Mouse (Mus musculus): ENCODE data around the gene Hsp90aa1. TPM values are rescaled to one million over a fixed set of nuclear protein-coding genes. Genes with fewer than 3 reads are reported as not detected.
"Not testable (repeated sequence)": the region's sequence is repeated elsewhere in the genome, so short reads cannot be mapped to it uniquely, and the experiment has no call there.

Hsp90aa1 gene
- polyA plus RNA-seq, 1 experiment from 2014 or later: 690 TPM

DNA sequence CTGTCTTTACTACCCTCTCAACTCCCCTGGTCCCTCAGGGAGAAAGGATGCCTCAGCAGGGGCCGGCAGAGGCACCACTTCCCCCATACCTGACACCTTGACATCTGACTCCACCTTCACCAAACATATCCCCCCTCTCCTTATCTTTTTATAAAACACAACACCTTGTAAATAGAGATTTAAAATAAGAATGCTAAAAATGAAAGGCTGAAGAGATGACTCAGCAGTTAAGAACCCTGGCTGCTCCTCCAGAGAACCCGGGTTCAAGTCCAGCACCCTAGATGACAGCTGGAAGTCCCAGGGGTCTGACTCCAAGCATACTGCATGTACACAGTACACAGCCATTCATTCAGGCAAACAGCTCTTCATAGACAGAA, 3.4 kb downstream of the Hsp90aa1 start:
- no peak for DNase-seq (ENCODE audit: low spot score)

DNA sequence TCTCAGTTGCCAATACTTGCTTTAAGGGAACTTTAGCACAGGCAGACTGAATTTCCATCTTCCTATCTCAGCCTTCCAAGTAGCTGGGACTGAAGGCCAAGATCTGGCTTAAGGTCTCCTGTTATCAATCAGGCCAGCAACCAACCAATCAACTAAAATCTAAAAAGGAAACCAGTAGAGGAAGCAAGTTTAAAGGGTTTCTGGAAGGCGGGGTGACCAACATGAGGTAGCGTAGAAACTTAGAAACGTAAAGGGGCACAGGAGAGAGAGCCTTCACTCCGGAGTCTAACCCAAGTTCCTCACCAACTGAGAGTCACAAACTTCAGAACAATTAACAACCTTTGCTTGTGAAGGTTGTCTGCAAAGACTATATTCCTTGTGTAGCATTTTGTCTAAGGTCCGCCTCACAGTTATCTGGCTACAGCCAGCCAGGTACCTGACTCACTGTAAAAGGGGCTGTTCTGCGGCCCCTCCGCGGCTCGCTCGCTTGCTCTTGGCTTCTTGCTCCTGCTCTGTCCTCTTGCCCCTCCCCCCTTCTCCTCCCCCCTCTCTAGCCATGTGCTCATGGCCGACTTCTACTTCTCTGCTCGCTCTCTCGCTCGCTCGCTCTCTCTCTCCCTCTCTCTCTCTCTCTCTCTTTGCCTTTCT, 3.9 kb downstream of the Hsp90aa1 start:
- DNase-seq (ENCODE audit: low spot score): no peak

DNA sequence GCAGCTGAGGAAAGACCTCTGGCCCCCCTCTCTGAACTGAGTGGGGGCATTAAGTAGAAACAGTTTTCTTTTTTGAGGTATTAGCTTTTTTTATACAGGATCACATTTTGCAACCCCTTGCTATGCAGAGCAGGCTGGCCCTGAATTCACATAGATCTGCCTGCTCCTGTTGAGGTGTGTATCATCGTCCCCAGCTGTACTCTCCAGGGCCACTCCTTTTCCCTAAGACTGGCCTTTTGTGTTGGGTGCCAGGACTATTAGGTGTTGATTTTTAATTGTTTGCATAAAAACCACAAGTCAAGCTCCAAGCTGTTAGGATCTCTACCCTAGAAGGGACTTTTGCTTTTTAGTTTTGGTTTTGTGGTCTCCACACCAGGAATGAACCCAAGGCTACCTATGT, 4.4 kb downstream of the Hsp90aa1 start:
- no peak for DNase-seq (ENCODE audit: low spot score)

DNA sequence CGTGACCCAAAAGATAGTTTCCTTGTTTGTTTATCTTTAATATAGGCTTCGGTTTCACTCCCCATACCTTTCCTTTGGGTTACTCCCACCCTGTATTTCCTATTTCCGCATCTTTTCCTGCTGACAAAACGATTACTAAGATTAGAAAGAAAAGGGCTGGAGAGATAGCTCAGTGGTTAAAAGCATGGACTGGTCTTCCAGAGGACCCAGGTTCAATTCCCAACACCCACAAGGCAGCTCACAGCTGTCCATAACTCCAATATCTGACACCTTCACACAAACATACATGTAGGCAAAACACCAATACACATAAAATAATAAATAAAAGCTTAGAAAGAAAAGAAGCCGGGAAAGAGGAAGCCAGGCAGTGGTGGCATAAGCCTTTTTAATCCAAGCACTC, 5.1 kb downstream of the Hsp90aa1 start:
- no peak for DNase-seq (ENCODE audit: low spot score)

DNA sequence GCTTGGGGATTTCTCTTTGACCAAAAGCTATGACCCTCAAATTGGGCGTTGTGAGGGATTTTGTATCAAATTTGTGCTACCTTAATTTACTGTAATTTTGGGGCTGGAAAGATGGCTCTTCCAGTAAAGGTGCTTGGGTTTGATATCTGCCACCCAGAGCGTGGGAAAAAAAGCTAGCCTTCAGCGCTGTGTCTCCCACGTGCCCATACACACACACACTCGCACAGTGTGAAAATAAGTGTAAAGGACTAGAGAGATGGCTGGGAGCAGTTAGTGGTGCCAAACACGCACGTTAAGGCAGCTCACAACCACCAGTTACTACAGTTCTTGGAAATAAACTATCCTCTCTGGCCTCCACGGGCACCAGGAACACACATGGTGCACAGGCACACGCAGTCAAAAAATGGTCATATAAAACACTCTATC, 5.5 kb downstream of the Hsp90aa1 start:
- no peak for DNase-seq (ENCODE audit: low spot score)

DNA sequence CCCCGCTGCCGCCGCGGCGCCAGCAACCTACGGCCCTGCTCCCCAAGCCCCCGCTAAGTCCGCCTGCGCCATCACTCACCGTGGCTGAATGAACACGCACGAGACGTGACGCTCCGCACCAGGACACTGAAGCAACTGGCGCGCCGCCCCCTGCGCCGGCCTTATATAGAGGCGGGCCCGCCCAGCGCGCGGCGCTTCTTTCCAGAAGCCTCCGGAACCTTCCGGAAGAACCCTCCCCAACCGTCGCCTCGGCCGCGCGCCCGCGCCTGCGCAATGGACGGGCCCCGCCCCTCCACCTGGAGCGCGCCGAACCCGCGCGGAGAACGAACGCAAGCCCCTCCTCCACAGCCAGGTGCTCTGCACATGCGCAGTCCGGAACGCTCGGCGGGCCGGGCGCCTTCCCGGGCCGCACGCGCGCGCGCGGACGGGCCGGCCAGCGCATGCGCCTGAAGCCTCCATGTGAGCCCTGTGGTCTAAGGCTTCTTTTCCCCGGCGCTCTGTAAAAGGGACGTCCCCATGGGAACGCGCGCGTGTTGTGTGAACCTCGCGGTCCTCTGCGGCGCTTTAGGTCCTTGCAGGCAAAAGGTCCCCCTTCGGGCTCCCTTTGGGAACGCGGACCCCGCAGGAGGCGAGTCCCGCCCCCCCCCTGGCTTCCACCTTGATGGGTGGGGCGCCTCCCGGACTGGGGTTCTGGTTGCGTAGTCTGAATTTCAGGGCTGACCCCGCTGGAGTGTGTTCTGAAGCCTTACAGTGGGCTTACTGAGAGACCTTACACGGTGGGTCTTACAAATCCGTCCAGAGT, 6.2 kb downstream of the Hsp90aa1 start:
- peak; percentile 98 for DNase-seq (ENCODE audit: low spot score)

DNA sequence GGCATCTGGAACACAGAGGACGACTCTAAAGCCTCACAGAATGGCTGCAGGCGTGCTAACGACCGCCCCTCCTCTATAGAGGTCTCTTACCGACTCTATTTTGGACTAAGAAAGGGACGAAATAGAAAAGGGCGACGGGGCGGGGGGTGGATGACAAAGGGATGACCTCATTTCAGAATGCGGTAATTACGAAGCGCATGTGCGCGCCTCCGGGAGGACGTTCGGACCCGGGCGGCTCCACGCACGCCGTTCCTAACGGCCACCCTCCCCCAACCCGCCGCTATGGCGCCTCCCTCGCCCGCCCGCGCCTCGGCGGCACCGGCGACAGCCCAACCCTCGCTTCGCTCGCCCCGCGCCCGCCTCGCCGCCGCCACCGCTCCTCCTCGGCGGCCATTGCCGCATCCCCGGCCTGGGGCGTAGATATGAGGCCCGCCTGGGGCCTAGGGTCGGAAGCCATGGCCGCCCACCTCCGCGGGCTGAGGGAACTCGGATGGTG, 6.8 kb downstream of the Hsp90aa1 start:
- DNase-seq (ENCODE audit: low spot score): no peak

DNA sequence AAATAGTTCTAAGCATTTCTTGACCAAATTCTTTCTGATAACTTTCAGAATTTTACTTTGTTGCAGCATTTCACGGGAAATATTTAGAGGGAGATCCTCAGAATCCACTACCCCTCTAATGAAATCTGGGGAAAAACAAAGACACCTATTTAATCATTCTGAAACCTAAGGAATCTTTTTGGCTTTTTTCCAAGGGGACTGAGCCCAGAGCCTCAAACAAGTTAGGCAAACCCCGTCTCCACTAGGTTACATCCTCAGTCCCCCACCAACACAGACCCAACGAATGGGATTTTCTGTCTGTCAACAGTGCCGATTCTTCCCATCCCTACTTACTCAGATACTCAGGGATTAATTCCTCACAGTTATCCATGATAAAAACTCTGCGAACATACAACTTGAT, 9.2 kb downstream of the Hsp90aa1 start:
- not testable (repeated sequence) for DNase-seq (ENCODE audit: low spot score)

DNA sequence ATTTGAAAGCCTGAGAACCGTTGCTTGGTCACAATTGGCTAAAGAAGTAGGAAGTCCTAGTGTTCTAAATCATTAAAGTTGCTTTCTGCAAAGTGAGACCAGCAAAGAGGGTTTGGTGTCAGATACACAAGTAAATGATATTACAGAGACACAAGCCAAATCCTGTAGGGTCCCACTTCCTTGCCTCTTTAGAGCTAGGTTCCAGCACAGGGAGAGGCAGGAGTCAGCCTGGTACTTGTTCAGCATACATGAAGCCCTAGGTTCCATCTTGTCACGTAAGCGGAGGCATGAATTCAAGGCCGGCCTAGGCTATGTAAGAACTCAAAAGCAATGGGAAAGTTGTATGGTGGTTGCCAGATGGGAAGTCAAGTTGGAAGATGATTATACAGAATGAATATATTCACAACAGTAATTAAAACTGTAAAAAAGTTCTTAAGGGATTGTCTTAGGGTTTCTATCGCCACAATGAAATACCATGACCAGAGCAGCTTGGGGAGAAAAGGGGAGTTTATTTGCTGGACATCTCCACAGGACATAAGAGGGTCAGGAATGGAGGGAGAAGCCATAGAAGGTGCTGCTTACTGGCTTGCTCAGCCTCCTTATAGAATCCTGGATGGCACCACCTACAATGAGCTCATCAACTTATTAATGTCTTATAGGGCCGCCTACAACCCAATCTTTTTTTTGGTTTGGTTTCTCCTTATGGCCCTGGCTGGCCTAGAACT, 12.4 kb downstream of the Hsp90aa1 start:
- DNase-seq (ENCODE audit: low spot score): no peak

DNA sequence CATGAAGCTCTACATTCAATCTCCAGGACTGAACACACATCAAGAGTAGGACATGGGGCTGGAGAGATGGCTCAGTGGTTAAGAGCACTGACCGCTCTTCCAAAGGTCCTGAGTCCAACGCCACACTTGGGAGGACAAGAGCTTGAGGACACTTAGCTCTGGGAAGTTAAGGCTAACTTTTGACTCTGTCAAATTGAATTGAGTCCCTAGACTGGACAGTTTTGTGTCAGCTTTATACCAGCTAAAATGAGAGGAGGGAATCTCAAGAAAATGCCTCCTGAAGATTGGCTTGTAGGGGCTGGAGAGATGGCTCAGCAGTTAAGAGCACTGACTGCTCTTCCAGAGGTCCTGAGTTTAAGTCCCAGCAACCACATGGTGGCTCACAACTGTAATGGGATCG, 13.6 kb downstream of the Hsp90aa1 start:
- DNase-seq (ENCODE audit: low spot score): not testable (repeated sequence)

DNA sequence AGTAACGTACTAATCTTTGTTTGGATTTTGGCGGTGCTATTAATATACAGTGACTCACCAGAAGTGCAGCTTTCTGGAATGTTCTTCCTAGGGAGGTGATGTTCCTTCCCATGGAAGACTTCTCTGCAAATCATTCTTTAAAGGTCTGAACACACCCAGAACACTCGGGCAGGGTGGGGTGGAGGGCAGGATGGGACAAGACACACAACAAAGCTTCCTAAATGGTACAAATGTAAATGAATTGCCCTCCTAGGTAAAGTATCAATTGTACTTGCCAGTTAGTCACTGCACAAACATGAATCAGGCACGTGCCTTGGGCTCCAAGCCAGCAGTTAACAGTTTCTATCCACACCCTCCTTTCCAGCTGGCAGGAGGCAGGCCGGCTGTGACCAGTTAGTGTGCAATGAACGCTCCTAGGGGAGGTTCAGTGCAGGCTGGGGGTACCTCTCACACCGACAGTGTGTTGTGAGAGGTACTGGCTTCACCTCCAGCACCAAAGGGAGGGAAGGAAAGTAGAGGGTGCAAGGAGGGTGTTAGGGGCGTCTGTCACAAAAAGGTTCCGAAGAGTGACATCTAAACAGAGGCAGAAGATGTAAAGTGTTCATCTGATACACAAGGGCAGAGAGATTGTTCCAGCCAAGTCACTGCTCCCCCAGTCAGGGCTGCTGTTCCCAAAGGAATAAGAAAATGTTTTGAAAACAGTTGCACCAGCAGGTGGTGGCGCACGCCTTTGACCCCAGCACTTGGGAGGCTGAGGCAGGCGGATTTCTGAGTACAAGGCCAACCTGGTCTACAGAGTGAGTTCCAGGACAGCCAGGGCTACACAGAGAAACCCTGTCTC, 14.4 kb downstream of the Hsp90aa1 start:
- DNase-seq (ENCODE audit: low spot score): no peak

DNA sequence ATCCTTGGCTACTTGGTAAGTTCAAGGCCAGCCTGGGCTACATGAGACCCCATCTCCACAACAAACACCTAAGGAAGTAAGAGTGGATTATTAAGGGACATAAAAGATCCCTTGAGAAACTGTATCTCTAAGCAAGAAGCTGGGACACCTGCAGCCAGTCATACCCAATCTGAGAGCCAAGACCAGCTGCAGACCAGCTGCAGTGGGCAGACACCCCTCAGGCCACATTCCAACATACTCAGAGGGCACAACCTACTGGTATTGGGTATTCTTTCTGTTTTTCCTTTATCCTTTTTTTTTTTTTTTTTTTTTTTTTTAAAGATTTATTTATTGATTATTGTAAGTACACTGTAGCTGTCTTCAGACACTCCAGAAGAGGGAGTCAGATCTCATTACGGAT, 18.9 kb downstream of the Hsp90aa1 start:
- DNase-seq (ENCODE audit: low spot score): no peak

DNA sequence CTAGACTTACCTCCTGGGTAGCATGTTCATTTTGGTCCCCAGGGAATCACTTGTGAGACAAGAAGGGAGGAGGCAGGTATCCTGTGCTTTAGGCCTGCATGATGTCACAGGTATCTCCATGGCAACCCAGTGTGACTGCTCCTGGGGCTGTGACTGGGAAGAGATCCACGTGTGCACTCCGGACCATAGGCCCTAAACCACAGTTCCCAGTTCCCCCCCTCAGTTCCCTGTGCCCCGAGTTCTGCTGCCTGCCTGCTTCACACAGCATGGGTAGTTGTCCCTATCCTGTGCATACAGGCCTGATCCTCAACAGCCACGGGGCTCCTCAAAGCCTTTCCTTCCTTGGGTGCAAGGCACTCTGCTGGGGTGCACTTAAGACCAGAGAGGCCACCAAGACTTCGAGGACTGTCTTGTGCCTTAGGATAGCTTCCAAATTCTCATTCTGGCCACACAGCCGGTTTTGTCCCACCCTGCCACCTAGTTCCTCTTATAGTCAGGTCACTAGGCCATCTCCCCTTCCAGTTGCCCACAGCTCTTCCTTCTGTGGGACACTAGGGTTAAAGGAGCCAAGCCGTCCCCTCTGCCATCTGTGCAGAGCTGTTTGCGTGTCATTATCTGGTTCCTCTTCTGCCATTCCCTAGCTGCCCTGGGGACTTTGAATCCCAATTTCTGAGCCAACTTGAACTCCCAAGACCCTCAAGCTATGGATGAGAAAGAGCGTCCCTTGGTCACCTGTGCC, 19.8 kb downstream of the Hsp90aa1 start, which contains the start of gene 1700001K19Rik:
Gene 1700001K19Rik, minus strand, starts transcription at position 59 of the 739 bp plus-strand sequence.
- no peak for DNase-seq (ENCODE audit: low spot score)

DNA sequence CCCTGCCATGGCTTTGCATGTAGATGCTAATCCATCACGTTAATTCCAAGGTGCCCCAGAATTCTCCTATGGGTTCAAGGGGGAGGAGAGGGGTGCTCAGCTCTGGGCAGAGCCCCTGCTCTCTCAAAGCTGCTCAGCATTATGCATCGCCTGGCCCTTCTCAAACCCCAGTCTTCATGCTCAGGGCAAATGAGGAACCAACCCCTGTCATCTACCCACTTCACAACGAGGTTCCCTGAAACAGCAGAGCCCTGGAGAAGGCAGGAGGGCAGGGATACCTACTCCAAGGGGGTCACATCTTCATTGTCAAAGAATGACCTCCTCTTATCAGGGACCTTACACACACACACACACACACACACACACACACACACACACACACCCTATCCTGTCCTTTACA, 20.6 kb downstream of the Hsp90aa1 start:
- DNase-seq (ENCODE audit: low spot score): no peak

DNA sequence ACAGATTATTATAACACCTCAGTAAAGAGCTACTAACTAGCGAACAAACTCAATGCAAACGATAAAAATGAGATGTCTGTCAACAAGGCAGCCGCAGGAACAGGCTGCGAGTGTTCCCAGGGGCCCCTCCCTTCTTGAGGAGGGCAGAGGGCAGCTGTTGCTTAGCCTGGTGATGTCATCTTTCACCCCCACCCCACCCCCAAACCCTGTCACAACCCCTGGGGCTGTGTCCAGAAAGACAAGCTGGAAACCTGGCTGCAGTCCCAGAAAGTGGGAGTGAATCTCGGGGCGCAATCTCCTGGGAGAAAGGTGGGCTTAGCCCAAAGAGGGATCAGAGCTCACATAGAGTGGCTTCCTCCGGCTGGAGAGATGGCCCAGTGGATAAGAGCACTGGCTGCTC, 21.3 kb downstream of the Hsp90aa1 start:
- DNase-seq (ENCODE audit: low spot score): no peak

DNA sequence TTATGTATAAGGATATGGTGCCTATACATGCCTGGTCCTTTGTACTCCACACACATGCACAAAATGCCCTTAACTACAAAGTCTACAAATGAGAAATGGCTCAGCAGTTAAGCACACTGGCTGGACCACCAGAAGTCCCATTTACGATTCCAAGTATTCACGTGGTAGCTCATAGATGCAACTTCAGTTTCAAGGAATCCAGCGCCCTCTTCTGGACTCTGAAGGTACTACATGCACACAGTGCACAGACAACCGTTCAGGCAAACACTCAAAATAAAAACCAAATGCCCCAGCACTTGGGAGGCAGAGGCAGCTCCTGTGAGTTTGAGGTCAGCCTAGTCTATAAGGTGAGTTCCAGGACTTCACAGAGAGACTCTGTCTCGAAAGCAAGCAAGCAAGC, 28.3 kb downstream of the Hsp90aa1 start:
- peak; percentile 41 for DNase-seq (ENCODE audit: low spot score)

DNA sequence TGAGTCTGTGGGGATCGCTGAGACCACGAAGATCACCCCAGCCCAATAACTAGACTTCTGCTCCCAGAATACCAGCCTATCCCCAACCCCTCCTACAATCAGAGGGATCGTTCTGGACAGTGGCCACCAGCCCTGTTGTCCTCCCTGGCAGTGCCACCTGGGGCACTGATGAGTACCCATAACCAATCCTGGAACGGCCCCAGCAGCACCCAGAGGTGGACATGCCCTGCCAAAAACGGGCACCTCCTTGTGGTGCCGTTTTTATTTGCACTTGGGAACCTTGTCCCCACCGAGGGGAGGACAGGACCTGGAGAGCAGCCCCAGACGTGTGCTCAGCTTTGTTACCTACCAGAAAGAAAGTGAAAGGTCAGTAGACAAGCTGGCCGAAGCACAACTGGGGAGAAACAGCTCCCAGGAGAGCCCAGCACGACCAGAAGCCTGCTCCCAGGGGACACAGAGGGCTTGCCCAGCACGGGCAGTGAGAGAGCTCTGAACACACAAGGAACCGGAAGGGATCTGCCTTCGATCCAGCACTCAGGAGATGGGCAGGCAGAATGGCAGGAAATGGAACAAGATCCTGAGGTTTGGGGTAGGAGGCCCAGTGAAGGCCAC, 35.0 kb downstream of the Hsp90aa1 start:
- DNase-seq (ENCODE audit: low spot score): no peak

DNA sequence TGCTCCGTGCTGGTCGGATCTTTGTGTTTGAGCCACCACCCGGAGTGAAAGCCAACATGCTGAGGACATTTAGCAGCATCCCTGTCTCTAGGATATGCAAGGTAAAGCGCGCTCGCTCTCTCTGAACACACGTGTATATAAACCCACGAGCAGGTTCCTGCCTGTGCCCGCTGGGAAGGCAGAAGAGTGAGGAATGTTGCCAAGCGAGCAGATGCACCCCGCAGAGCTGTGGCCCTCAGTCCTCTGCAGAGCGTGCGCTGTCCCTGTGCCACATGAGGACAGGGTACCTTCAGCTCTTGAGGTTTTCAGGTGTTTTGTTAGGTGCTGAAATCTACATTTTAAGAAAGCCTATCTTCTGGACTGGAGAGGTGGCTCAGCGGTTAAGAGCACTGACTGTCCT, 40.8 kb downstream of the Hsp90aa1 start:
- DNase-seq (ENCODE audit: low spot score): no peak

DNA sequence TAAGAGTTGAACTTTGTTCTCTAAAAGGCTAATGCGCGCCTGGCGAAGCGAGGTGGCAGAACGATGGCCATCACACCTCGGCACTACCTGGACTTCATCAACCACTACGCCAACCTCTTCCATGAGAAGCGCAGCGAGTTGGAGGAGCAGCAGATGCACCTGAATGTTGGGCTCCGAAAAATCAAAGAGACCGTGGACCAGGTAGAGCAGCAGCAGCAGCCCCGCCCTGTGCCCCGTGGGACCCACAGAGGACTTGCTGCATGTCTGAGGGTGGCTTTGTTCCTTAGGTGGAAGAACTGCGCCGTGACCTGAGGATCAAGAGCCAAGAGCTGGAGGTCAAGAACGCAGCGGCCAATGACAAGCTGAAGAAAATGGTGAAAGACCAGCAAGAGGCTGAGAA, 51.1 kb downstream of the Hsp90aa1 start:
- DNase-seq (ENCODE audit: low spot score): no peak

DNA sequence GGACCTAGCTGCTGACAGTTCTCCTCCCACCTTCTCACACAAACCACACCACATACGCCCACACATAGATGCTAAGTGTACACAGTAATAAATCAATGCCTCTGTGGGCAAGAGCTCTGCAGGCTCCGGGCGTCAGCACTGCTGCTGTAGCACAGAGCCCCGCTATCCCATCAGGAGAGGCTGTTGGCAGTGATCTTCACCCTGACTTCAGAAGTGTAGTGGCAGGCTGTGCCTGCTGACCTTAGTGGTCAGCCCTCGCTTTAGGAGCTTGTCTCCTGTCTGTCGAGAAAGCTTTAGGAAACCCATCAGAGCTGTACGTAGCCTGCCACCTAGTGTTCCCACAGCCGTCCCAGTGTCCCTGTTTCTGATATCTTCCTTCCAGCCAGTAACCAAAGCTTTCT, 52.3 kb downstream of the Hsp90aa1 start:
- DNase-seq (ENCODE audit: low spot score): no peak

All from thymus, postnatal 0 days (tissue).